Mouse (Mus musculus): Measurements from ENCODE around the gene Mad1l1. TPM values are rescaled to one million over a fixed set of nuclear protein-coding genes. Genes with fewer than 3 reads are reported as not detected.

The Mad1l1 gene
- total RNA-seq, 2 experiments from 2014 or later, result 8.4 to 8.5 TPM

DNA sequence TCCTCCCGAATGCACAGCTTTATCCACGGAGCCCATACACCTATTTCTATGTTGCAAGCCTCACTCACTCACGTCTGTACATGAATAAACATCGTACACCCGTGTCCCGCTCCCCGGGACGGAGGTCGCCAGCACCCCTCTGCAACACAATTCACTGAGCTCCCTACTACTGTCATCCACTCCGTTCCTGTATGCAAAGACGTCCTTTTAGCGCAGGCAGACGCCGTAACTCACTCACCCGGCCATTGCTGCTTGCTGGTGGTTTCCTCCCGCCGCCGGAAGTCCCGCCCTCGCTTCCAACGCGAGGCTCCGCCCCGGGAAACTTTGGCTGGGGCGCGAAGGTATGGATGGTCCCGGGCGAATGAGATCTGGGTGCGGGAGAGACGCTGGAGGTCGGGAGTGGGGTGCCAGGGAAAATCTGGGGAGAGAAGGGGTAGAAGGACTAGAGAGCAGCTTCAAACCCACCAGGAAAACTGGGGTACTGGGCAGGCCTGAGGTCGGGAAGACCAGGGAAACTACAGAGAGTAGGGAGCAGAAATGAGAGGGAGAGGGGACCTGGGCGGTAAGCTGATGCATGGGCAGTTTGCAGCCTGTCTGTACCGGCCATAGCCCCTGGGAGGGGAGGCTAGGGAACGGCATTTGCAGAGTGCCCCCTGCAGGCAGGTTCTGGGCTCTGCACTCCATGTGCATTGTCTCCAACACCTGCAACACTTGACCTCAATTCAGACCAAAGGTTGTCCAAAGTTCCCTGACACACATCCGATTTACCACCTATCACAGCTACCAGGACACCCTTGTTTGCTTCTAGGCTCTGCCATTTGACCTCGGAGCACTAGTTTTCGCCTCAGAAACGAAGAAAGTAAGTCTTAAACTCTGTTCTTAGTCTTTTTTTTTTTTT, 10.5 kb upstream of the Mad1l1 start, which contains the start of gene Mrm2:
TSS of gene Mrm2 (minus strand) at position 284 of the 898 bp plus-strand sequence.
- peak; percentile 87 to 93 for DNase-seq

DNA sequence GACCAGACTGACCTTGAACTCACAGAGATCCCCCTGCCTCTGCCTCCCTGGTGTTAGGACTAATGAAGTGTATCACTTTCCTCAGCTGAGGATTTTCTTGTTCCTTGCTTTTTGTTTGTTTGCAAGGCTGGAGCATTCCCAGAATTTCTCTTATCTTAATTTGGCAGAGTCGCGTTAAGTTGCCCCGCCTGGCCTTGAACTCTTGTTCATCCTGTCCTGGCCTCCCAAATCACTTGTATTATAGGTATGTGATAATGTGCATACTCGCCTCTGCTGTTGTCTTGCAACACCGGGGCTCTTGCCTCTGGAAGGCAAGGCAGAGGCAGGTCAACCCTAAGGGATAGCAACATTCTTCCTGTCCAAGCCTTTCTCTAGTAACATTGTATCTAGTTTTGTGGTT, 2.7 kb upstream of the Mad1l1 start:
- no peak for DNase-seq

DNA sequence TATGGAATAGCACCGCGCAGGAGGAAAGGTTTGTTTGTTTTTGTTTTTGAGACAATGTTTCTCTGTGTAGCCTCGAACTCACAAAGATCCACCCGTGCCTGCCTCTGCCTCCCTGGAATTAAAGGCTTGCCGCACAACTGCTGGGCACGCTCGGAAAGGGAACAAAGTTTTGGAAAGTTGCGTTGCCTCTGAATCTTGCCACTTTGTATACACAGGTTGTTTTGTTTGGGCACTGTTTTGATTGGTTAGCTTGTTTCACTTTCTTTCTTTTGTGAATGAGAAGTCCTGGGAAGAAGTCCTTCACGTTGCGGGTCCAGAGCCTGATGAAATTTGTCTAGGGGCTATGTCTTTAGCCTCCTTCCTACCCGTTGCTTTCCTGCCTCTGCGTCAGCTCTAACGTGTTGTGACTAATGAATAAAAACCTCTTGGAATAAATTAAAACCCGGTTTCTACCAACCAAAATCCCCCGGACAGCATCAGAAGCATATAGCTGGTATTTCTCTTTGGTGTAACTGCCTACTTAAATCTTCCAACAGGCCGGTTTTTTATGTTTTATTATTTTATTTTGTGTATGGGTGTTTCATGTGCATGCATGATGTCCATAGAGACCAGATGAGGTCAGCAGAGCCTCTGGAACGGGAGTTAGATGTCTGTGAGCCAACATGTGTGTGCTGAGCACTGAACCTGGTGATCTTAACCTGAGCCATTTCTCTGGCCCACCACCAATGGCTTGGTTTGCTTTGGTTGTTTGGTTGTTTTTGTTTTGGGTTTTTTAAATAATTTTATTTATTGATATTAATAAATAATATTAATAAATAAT, 614 bp upstream of the Mad1l1 start:
- no peak for DNase-seq

DNA sequence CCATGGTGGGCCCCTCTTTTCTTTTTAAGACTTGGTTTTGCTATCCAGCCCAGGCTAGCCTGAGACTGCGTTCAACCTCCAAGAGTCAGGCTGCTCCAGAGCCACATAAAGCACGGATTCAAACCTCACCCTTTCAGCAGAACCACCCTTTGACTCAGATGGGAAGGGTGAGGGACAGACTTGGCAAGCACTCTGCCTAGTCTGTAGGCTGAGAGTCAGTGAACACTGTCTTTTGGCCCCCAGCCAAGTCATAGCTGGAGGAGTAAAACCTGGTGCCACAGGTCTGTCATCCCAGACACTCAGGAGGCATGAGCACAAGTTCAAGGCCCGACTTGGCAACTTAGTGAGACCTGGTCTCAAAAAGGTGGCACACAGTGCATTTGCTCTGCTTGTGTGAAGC, 4.6 kb downstream of the Mad1l1 start:
- DNase-seq, result no peak

DNA sequence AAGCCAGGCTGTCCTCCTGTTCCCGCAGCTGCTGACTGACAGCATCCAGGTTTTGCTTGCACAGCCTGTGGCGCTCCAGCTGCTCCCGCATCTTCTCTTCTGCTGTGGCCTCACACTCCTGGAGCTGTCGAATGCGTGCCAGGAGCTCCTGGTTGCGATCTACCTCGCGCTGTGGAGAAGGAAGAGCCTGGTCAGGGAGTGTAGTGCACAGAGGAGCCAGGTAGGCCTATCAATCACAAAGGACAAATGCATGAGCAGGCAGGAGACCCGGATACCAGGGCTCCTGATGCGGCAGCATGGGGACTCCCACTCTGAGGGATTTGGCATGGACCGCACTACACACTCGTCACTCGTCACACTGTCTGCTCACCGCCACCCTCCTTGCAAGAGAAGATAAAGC, 13.8 kb downstream of the Mad1l1 start:
- DNase-seq, result peak in 1 of 2 experiments; percentile 10

DNA sequence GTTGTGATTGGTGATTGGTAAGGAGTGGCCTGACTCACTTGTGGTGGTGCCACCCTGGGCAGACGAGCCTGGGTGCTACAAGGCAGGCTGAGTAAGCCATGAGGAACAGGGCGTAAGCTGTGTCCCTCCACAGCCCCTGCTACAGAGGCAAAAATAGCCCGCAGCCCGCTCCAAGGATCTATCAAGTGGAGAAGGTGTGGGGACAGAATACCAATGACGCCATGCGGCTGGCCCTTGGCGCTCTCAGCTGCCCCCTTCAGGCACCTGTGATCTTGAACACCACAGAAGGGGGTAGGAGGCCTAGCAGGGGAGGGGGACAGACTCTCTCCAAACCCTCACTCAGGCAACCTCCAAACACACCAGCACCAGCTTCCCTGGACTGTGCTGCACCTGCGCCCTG, 15.3 kb downstream of the Mad1l1 start:
- peak; percentile 69 to 70 for DNase-seq

DNA sequence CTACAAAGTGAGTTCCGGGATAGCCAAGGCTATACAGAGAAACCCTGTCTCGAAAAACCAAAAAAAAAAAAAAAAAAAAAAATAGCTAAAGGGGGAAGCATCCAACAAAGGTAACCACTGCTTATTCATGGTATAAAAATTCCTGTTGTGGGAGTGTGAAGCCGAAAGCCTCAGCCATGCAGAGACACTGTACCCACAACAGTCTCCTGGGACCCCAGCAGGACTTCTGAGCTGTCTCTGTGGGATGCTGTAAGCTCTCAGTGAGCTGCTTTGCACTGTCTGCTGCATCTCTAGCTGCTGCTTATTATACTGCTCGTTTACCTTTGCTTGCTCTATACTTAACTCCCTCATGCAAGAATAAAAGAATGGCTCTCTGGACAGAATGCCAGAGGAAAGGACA, 23.1 kb downstream of the Mad1l1 start:
- no peak for DNase-seq

DNA sequence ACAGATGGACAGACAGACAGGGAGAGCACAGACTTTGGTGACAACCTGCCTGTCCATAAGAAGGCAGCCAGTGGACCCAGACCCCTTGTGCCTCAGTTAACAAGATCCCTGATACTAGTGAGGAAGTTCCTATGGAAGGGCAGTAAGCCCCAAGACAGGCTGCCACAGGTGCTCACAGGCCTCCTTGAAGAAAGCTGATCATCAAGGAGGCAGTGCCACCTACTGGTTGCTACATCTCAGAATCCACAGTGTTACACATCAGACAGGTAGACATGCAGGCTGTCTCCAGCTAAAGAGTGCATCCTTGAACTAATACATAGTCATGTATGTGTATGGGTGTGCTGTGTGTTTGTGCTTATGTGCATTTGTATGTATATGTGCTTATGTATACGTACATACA, 29.2 kb downstream of the Mad1l1 start:
- DNase-seq, result peak; percentile 45 to 70

DNA sequence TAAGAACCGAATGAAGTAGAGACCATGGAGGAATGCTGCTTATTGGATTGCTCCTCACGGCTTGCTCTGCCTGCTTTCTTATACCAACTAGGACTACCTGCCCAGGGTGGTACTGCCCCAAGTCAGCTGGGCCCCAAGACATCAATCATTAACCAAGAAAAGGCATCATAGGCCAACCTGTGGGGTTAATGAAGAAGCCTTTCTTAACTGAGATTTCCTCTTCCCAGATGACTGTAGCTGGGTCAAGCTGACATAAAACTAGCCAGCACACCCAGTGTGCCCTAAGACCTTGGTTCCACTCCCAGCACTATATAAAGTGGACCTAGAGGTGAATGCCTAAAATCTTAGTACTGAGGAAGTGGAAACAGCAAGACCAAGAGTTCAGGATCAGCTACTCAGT, 32.2 kb downstream of the Mad1l1 start:
- DNase-seq, result no peak

DNA sequence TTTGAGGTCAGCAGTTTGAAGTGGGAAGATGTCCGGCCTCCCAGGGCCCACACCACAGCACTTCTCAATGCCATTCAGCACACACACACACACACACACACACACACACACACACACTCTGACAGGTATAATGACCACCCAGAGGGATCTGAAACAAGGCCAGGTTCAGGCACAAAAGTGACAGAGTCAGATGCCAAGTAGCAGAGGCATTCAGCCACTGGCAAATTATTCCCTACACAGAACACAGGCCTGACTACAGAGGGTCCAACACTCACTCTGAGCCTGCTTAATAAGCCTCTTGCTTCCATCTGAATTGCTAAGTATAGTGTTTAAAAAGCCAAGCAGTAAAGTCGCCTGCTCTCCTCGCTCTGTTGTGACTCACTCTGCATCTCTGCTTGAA, 33.1 kb downstream of the Mad1l1 start:
- DNase-seq, result no peak

DNA sequence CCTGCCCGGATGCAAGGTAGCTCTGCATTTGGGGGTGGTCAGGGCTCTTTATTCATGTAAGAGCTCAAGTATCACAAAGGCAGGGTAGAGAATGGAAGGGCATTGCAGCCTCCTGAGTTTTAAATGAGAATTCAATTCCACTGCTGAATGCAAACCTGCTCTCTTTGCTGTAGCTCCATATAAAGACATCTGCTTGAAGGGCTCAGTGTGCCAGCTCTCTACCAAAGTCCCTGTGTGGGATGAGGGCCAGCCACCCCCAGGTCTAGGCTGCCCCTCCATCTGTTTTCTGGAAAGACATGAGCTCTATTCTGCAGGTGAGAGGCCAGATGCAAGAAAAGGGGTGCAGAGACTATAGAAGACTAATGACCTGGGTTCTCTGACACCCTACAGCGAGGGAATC, 36.6 kb downstream of the Mad1l1 start:
- no peak for DNase-seq

DNA sequence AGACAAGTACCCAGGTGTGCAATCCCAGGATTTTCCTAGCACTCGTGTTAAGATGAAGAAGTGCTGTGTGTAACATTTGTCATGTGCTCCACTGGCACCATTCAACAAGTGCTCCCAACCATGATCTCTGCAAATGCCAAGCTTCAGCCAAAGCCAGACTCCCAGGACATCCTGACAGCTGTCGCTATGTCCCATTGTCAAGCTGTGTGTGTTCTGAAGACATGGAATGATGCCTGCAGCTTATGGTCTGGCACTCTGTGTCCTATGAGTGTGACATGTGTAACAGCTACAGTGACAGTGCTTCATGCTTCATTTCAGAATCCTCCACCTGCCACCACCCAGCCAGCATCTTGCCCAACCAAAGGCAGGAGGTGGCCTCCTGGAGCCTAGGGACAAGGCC, 37.3 kb downstream of the Mad1l1 start:
- no peak for DNase-seq

DNA sequence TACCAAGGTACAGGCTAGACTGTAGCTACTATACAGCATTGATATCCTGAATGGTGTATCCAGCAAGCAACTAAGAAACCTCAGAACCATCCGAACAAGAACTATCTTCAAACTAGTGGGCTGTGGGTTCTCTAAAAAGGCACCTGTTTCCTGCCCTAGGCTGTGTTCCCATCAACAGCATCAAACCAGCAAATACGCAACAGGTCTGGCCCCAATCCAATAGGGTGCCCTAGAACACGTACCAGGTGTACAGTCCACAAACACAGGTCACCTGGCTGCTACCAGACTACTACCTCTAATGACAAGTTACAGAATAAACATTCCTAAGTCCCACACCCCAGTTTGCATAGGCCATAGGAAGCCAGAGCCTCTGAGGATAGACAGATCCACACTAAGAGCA, 38.5 kb downstream of the Mad1l1 start:
- DNase-seq, result no peak

DNA sequence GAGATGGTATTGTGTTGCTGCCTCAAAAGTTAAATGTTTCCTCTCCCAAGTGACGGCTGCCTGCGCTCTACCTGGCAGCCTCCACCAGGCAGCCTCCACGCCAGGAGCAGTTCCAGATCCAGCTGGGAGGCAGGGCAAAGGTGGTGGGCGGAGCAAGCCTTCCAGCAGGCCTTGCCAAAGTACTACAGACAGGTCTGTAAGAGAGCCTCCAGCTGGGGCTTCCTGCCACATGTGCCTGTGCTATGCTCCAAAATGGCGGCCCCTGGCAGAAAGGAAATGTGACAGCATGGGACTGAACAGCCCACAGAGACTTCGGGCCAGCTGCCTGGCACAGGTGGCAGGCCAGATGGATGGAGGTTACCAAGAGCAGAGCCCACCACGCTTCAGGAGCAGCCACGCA, 39.0 kb downstream of the Mad1l1 start:
- peak in 1 of 2 experiments; percentile 23 for DNase-seq

DNA sequence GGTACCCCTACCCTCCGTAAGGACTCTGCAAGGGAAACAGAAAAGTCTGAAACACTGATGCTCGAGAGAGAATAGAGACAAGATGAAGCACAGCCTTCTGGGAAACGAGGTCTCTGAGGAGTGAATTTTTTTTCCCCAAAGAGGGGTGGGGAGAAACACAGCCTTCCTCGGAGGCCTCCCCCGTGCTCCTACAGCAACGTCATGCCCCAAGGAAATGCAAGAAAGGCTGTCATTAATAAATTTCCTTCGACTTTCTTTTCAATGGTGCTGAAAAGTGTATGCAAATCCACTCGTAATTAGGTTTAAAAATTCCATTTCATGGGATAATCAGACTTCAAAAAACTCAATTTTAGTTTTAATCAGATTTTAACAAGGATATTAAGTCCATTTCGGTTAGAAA, 41.1 kb downstream of the Mad1l1 start:
- DNase-seq, result no peak

DNA sequence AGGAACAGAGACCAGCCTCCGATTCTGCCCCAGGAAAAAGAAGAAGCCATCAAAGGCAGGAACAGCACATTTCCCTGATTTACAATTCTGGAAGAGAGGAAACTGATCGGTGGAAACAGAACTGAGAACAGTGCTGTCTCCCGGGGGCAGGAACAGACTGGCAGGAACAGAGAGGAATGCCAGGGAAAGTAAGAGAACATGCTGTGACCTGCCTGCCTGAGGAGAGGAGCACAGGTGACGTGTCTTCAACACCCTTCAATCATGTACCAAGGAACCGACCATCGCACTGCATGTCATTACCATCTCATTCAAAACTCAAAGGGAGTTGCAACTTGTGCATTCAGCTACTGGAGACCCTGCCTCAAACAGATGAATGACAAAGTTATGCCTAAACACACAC, 44.6 kb downstream of the Mad1l1 start:
- DNase-seq, result no peak

DNA sequence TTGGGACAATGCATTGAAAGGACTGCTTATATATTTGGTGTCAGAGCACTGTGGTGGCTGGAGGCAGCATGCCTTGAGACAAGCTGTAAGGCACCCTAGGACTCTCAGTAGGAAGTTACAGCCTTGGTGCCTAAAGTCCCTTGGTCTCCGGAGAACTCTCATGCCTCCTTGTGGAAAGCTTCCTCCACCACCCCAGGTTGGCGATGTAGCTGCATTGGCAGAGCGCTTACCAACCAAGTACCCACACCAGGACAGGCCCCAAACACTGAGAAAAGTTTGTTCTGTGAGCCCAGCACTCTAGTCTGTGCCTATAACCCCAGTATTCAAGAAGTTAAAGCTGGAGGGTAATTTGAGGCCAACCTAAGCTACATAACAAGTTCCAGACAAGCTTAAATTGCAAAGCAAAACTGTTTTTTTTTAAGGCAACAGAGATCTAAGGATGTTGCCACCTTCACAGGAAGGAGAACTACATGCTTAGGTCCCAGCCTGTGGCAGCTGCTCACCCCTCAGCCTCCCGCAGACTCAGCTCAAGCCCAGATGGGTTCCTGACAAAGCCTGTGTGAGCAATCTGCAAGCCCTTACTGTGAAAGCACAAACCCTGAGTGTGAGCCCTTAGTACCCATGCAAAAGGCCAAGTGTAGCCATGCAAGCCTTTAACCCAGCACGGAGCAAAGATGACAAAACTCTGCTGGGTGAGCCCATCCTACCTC, 50.2 kb downstream of the Mad1l1 start:
- DNase-seq, result peak in 1 of 2 experiments; percentile 11

DNA sequence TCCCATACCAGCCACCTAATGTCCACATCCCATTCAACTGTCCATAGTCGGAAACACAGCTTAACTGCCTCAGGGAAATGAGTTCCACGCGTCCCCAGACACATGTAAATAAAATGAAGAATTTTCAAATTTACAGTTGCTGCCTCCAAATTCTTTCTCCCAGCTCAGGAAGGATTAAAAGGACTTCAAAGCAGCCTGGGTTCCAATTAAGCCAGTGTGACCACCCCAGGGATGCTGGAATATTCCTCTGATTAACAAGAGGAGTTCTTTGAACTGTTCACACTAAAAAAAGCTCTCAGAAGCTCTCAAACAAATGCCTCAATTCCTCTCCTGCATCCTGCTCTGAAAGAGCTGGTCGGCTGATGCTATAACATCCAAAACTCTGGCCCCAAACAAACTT, 53.0 kb downstream of the Mad1l1 start:
- no peak for DNase-seq

DNA sequence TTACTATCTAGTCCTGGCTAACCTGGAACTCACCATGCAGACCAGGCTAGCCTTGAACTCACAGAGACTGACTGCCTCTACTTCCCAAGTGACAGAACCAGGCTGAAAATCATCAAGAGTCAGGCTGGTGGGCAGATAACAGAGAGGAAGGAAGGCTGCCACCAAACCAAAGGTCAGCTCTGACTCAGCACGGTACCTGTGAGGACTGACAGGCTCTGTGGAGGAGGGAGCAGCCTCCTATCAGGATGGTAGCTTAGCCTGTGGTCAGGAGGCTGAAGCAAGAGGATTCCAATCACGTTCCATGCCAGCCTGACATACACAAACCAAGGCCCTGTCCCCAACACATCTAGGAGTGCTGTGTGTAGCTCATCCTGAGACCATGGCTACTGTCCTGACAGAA, 54.3 kb downstream of the Mad1l1 start:
- DNase-seq, result no peak

DNA sequence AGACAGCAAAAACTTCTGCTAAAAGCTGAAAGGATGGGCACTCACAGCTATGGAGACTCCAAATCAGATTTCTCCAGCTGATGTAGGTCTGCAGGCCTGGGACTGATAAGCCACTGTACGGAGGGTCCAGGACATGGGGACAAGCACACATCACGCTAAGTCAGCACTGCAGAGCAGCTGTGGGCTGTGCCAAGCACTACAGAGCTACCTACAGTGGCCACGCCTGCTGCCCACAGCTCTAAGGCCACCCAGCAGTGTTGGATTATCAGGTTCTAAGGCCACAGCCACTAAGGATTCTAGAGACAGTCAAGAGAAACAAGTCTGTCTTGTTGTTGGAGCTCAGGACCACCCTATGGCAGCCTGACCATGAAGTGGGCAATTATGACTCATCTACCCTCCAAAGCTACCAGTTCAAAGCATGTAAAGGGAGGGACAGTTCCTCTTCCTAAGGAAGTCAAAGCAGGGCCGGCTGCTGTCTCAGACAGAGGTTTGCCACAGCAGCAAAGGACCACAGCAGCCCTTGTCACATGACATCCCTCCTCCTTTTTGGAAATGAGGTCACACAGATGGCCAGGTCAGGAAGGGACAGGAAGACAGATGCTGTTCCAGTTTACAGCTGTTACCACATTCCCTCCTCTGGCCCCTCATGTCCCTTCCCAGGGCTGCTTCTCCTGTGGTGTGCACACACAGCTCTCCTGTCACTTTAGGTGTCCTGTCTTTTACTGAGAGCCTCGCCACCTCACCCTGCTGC, 56.4 kb downstream of the Mad1l1 start:
- DNase-seq, result peak; percentile 58 to 80
